8 mouse cellular contexts compared by ENCODE assay signal in genomic region chr19:8983150-8983650, GRCm38 (mm10). TPM values are rescaled to one million over a fixed set of nuclear protein-coding genes. Genes with fewer than 3 reads are reported as not detected.
A peak's percentile ranks its signal among the peaks of the same experiment; 100 is the strongest.
DNase-seq lines count a peak whose midpoint lies in the region; TF ChIP-seq lines count a peak whose summit lies in the region.

No protein-coding gene starts in this region.

- peaks cover 5% of the 10 kb centered on the region; the same call in 1 of the 2 replicates for H3K27me3 ChIP-seq in heart, embryonic 10.5 days (ENCODE audit: insufficient read depth, poor library complexity, severe bottlenecking)

- no peaks in the 10 kb centered on the region for H3K9me3 ChIP-seq in heart, embryonic 10.5 days

- peaks cover 29% of the 10 kb centered on the region for H3K36me3 ChIP-seq in heart, embryonic 10.5 days

- H3K4me3 ChIP-seq in gastrocnemius, adult 2 months = peak overlapping the region; percentile 13
- H3K4me3 ChIP-seq in heart, embryonic 10.5 days = 0 out of 2 replicates have a peak overlapping the region, but pooled peaks have one; percentile 12

- no peak for TF ChIP-seq CTCF in gastrocnemius, adult 2 months (IDR thresholded peaks at IDR 0.05)

- peak overlapping the region; percentile 100 for H3K27ac ChIP-seq in gastrocnemius, adult 2 months
- H3K27ac ChIP-seq in heart, embryonic 10.5 days = peak overlapping the region; percentile 75

- 8% methylated on average over 4 of the region's 4 CpGs for WGBS in heart, embryonic 10.5 days

- DNase-seq in gastrocnemius, adult 2 months = peak; percentile 70
- DNase-seq in gastrocnemius, postnatal 10 days = no peak
- peak; percentile 92 for DNase-seq in Muller cell, postnatal 12 days (ENCODE audit: inconsistent ontology term)
- DNase-seq in heart, embryonic 10.5 days (ENCODE audit: low spot score) = no peak
- peak; percentile 69 for DNase-seq in lung, postnatal 10 days
- no peak for DNase-seq in left cerebral cortex, adult 18-20 months (ENCODE audit: low spot score in 2 of 2)
- DNase-seq in cerebellum, postnatal 4 days (ENCODE audit: low spot score in 2 of 2) = no peak
- no peak for DNase-seq in layer of hippocampus, adult 9-11 months

- H3K4me1 ChIP-seq in heart, embryonic 10.5 days = peaks cover 68% of the 10 kb centered on the region

- intact Hi-C loops in gastrocnemius, adult 2 months (cut with DNase I) = no loop called here

RNA-seq across cellular contexts. Expression of gene Ahnak, which starts 5.9 kb away (rescaled TPM):
- total RNA-seq in gastrocnemius, adult 2 months (2021) = 100 to 1,000 TPM; 212 to 217 TPM
- 100 to 1,000 TPM; 235 to 267 TPM for total RNA-seq in gastrocnemius, postnatal 10 days (2021)
- 15.1 and 19.4 TPM in 2 replicates for polyA plus RNA-seq in heart, embryonic 10.5 days (2016; fragmentation: Nextera tagmentation; extraction: Ambion mirVana)
- 10 to 100 TPM; 18.6 to 23.5 TPM for total RNA-seq in left cerebral cortex, adult 18-20 months (2021)

RNA-seq across cellular contexts. Expression of gene Eef1g, which starts 16.4 kb away (rescaled TPM):
- 100 to 1,000 TPM; 423 to 463 TPM for total RNA-seq in gastrocnemius, adult 2 months (2021)
- total RNA-seq in gastrocnemius, postnatal 10 days (2021) = 100 to 1,000 TPM; 640 to 671 TPM
- polyA plus RNA-seq in heart, embryonic 10.5 days (2016; fragmentation: Nextera tagmentation; extraction: Ambion mirVana) = 378 and 459 TPM in 2 replicates
- 100 to 1,000 TPM; 251 to 256 TPM for total RNA-seq in left cerebral cortex, adult 18-20 months (2021)

RNA-seq across cellular contexts. Expression of gene Tut1, which starts 29.6 kb away (rescaled TPM):
- total RNA-seq in gastrocnemius, adult 2 months (2021) = 10 to 100 TPM in 1 of 2 experiments, 1 to 10 TPM in 1; 7.9 to 10.4 TPM
- total RNA-seq in gastrocnemius, postnatal 10 days (2021) = 10 to 100 TPM in 1 of 2 experiments, 1 to 10 TPM in 1; 9.1 to 11.2 TPM
- polyA plus RNA-seq in heart, embryonic 10.5 days (2016; fragmentation: Nextera tagmentation; extraction: Ambion mirVana) = 25.7 and 32.8 TPM in 2 replicates
- 10 to 100 TPM; 22.5 to 23.7 TPM for total RNA-seq in left cerebral cortex, adult 18-20 months (2021)

RNA-seq across cellular contexts. Expression of gene Mta2, which starts 41.5 kb away (rescaled TPM):
- 10 to 100 TPM; 23.5 to 27.2 TPM for total RNA-seq in gastrocnemius, adult 2 months (2021)
- total RNA-seq in gastrocnemius, postnatal 10 days (2021) = 10 to 100 TPM; 37.7 to 49.7 TPM
- 113 and 140 TPM in 2 replicates for polyA plus RNA-seq in heart, embryonic 10.5 days (2016; fragmentation: Nextera tagmentation; extraction: Ambion mirVana)
- 10 to 100 TPM; 49.6 to 49.8 TPM for total RNA-seq in left cerebral cortex, adult 18-20 months (2021)

RNA-seq across cellular contexts. Expression of gene Eml3, which starts 53.8 kb away (rescaled TPM):
- 1 to 10 TPM; 3.4 to 6.2 TPM for total RNA-seq in gastrocnemius, adult 2 months (2021)
- 10 to 100 TPM; 11.7 to 15.9 TPM for total RNA-seq in gastrocnemius, postnatal 10 days (2021)
- polyA plus RNA-seq in heart, embryonic 10.5 days (2016; fragmentation: Nextera tagmentation; extraction: Ambion mirVana) = 17.4 and 24.4 TPM in 2 replicates
- total RNA-seq in left cerebral cortex, adult 18-20 months (2021) = 10 to 100 TPM in 1 of 2 experiments, 1 to 10 TPM in 1; 9.0 to 11.5 TPM

Comparison
In these comparisons a context has a peak if more than half of its experiments do, and no peak if none do; other contexts are left out.
1. DNase-seq: peak in gastrocnemius, adult 2 months (single experiment), Muller cell, postnatal 12 days (single experiment) and lung, postnatal 10 days (single experiment); none in gastrocnemius, postnatal 10 days (single experiment), heart, embryonic 10.5 days (single experiment), left cerebral cortex, adult 18-20 months (0 of 2), cerebellum, postnatal 4 days (0 of 2) and layer of hippocampus, adult 9-11 months (single experiment).
2. RNA of gene Ahnak, which starts 5.9 kb away (total RNA-seq): 235 to 267 TPM in gastrocnemius, postnatal 10 days and 212 to 217 TPM in gastrocnemius, adult 2 months; 18.6 to 23.5 TPM in left cerebral cortex, adult 18-20 months; every median in the first group is over 4 times any median in the second.